Mouse (Mus musculus) hindbrain, embryonic 15.5 days (tissue): ENCODE measurements around the gene Spata31d1a. TPM values are rescaled to one million over a fixed set of nuclear protein-coding genes. Genes with fewer than 3 reads are reported as not detected.
"Not testable (repeated sequence)": the region's sequence is repeated elsewhere in the genome, so short reads cannot be mapped to it uniquely, and the experiment has no call there.

Experiments used
- ATAC-seq: fragments of 200-750 bp; cut with Nextera tagmentation; 2 replicates; pipeline ENCODE4 v1.8.0; 2017; ENCODE audit warnings: low read depth, moderate number of reproducible peaks, moderate TSS enrichment; ENCODE audit not compliant: low FRiP score
- H3K27ac ChIP-seq: fragments of 300-500 bp; sonication (generic); replicated peaks from 2 replicates; pipeline ENCODE4 v1.5.1; 2015; ENCODE audit warnings: mild to moderate bottlenecking, inconsistent platforms
- H3K27me3 ChIP-seq: fragments of 300-500 bp; sonication (generic); 2 replicates; pipeline ENCODE4 v1.6.1; 2015; ENCODE audit warnings: control low read depth, inconsistent platforms
- H3K36me3 ChIP-seq: fragments of 300-500 bp; sonication (generic); 2 replicates; pipeline ENCODE4 v1.6.1; 2015; ENCODE audit warnings: control low read depth, inconsistent platforms
- H3K4me1 ChIP-seq: fragments of 300-500 bp; sonication (generic); replicated peaks from 2 replicates; pipeline ENCODE4 v1.6.1; 2015; ENCODE audit warnings: control low read depth, inconsistent platforms
- H3K4me2 ChIP-seq: fragments of 300-500 bp; sonication (generic); 2 replicates; pipeline ENCODE4 v1.6.1; 2015; ENCODE audit warnings: moderate library complexity, mild to moderate bottlenecking, inconsistent platforms
- H3K4me3 ChIP-seq: fragments of 300-500 bp; sonication (generic); 2 replicates; pipeline ENCODE4 v1.5.1; 2015; ENCODE audit warnings: mild to moderate bottlenecking, inconsistent platforms
- H3K9ac ChIP-seq: fragments of 300-500 bp; sonication (generic); 2 replicates; pipeline ENCODE4 v1.6.1; 2015; ENCODE audit warnings: inconsistent platforms
- H3K9me3 ChIP-seq: fragments of 300-500 bp; sonication (generic); 2 replicates; pipeline ENCODE4 v1.6.1; 2016; ENCODE audit warnings: control low read depth, inconsistent platforms
- WGBS: fragments of 180-500 bp; shearing (Covaris S2); methylation state at CpG from one replicate; pipeline ENCODE4 v1.1.7; 2015; 5-methylcytosine and 5-hydroxymethylcytosine counted together
- polyA plus RNA-seq: library from polyadenylated mRNA; unstranded; fragments of >200 nt; fragmentation: Nextera tagmentation; extraction: Ambion mirVana; gene quantifications from 2 replicates; pipeline ENCODE4 v1.2.1, GENCODE M21; 2015

The Spata31d1a gene
- polyA plus RNA-seq, 1 experiment from 2014 or later, result not detected

DNA sequence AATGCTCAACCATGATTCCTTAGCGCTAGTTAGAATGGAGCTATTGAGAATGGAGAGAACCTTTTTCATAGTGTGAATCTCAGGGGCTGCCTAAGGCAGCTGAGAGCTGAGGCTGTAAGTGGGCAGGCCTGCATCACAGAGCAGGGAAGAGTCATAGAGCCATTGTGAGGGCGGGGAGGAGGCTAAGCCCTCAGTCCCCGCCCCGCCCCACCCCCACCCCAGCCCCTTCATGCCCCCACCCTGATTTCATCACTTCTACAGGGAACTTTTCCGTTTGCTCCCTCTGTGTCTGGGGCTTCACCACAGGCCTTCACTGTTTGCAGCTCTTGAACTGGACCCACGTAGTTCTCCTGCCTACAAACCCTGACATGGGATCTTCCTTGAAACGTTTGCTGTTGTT lies 21.5 kb upstream of the Spata31d1a start, which contains the start of gene Spata31d1d:
Gene Spata31d1d (minus strand): TSS at position 101 of the 400 bp plus-strand sequence.
- no peak within 1 kb of the TSS for H3K4me2 ChIP-seq
- H3K4me3 ChIP-seq, result no peak within 1 kb of the TSS
- no peak within 1 kb of the TSS for H3K27ac ChIP-seq
- WGBS, result 59% methylated on average over 4 of the region's 7 CpGs
- H3K9me3 ChIP-seq, result no peaks in the 10 kb centered on the region
- no peak within 1 kb of the TSS for H3K9ac ChIP-seq
- H3K36me3 ChIP-seq, result no peaks in the 10 kb centered on the region
- no peak for ATAC-seq
- H3K4me1 ChIP-seq, result 0 out of 2 replicates have a peak, but pooled peaks cover under 1% of the 10 kb centered on the region
- no peaks in the 10 kb centered on the region for H3K27me3 ChIP-seq

DNA sequence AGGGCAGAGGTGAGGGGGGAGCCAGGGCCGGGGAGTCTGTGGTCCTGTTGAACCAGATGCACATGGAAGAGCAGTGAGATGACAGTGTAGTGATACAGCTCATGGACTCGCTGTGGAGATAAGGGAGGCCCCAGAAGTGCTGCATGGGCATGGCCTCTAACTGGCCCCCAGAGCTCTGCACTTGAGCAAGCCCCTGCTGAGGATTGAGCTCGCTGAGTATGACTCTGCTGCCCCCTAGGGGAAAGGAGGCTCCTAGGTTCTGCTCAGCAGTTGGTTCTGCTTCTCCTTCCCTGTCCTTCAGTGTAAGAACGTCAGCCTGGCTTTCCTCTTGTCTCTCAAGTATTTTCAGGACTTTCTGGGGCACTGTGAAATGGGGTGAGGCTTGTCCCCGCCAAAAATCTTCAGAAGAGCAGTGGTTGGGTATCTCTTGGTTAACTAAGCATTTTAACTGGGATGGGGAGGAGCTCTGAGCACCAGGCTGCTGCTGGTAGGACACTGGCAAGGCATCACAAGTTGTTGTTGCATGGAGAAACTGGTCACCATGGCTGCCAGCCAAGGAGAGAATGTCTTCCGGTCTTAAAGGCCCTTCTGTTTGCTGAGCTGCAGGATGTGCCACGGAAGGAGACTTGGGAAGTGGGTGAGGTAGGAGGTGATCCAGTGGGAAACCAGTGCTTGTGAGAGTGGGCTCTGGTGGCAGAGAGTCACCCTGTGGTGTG lies 18.4 kb upstream of the Spata31d1a start:
- Histone ChIP-seq H3K27me3 (no peaks in the 10 kb centered on the region), H3K27ac (no peak overlapping the region), H3K4me1 (peaks cover 7% of the 10 kb centered on the region), H3K9me3 (no peaks in the 10 kb centered on the region), H3K36me3 (no peaks in the 10 kb centered on the region), H3K4me2 (no peak overlapping the region), H3K9ac (no peak overlapping the region), H3K4me3 (no peak overlapping the region)
- ATAC-seq, result peak; percentile 85
- WGBS, result 30% methylated on average over 7 of the region's 7 CpGs

DNA sequence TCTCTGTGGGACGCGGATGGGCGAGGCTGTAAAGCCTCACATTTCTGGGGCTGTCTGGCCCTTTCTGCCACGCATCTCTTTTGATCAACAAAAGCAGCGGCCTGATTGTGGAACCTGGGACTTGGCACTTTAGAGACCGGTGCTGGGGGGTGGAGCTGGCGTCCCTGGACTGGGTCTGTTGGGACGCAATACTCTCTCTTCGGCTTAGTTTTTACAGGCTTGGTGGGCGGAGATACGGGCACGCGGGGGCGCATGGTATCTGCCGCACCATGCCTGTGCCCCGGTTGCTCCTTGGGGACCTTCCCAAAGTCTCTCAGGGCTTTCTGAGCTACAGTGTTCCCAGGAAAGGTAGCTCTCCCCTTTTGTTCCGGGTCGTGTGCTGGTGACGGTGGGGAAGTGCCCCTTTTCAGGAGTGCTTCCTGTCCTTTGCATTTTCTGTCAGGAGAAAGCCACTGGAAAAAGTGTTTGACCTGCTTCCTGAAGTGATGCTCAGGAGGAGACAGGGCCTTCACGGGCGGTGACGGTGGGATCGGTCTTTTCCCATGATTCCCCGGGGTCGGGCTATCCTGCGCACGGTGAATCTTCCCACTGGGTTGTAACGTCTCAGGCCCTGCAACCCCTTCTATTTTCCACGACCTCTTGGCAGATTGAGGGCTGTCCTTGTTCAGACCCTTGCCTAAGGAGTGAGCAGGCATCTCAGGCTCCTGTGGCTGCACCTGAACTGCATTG lies 16.2 kb upstream of the Spata31d1a start:
- peak overlapping the region; percentile 48 for H3K4me2 ChIP-seq
- H3K27me3 ChIP-seq, result no peaks in the 10 kb centered on the region
- H3K4me1 ChIP-seq, result peaks cover 7% of the 10 kb centered on the region
- no peaks in the 10 kb centered on the region for H3K36me3 ChIP-seq
- no peak for ATAC-seq
- peak overlapping the region; percentile 11; the same call in 1 of the 2 replicates for H3K4me3 ChIP-seq
- WGBS, result 42% methylated on average over 29 of the region's 29 CpGs
- H3K9me3 ChIP-seq, result no peaks in the 10 kb centered on the region
- H3K27ac ChIP-seq, result no peak overlapping the region
- H3K9ac ChIP-seq, result no peak overlapping the region

DNA sequence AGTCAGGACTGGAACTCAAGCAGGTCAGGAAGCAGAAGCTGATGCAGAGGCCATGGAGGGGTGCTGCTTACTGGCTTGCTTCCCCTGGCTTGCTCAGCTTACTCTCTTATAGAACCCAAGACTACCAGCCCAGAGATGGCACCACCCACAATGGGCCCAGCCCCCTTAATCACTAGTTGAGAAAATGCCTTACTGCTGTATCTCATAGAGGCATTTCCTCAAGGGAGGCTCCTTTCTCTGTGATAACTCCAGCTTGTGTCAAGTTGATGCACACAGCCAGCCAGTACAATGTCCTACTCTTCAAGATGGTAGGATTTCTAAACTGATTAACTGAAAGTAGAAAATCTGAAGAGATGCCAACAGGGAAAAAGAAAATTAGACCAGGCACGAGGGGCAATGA lies 12.0 kb upstream of the Spata31d1a start:
- H3K9ac ChIP-seq, H3K4me1 ChIP-seq, H3K27ac ChIP-seq, H3K4me3 ChIP-seq, H3K27me3 ChIP-seq, ATAC-seq, H3K36me3 ChIP-seq, H3K4me2 ChIP-seq, H3K9me3 ChIP-seq: not testable (repeated sequence)
- 93% methylated on average over 1 of the region's 1 CpGs for WGBS

DNA sequence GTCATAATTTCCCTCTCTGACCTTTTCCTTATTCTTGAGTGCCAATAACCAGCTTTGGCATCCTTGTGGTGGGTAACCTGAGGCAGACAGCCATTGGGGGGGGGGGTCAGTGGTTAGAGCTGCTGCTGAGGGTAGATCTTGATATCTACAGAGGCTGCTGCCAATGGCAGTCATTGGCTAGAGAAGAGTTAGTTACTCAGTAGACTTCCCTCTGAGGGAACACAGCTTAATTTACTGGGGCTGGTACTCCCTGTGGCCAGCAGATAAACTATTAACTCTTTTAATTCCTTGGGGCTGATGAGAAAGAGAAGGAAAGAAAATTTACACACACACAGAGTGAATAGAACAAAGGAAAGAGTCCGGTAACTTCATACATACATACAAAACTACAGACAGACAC lies 9.3 kb upstream of the Spata31d1a start:
- WGBS, result 89% methylated on average over 1 of the region's 1 CpGs
- ATAC-seq, result no peak
- Histone ChIP-seq H3K27ac (no peak overlapping the region), H3K4me2 (no peak overlapping the region), H3K27me3 (no peaks in the 10 kb centered on the region), H3K4me3 (no peak overlapping the region), H3K4me1 (no peaks in the 10 kb centered on the region; the same call in 1 of the 2 replicates), H3K36me3 (no peaks in the 10 kb centered on the region), H3K9me3 (no peaks in the 10 kb centered on the region), H3K9ac (no peak overlapping the region)

DNA sequence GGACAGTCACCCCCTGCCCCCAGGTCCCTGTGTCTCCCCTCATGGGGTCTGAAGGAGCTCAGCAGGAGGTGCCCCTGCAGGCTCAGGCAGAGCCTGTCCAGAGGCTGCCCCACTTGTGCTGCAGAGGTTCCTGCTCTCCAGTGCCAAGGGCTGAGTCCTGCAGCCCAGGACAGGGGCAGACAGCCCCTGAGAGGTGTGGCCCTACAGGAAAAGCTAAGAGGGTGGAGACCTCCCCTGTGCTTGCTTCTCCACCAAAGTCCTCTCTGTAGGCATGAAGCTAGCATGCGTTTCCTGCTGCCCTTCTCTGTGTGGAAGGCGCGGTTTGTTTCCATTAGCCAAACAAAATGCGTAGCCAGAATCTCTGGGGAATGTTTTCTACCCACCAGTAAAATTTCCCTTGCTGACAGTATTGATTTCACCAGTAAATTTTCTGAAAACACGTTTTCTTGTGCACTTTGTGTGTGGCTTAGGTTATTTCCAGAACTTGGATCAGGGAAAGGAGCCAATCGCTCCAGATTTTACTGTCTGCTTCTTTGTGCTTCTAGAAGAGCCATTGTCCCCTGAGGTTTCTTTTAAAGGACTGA lies 8.8 kb upstream of the Spata31d1a start:
- not testable (repeated sequence) for H3K9ac ChIP-seq, H3K27me3 ChIP-seq, H3K4me1 ChIP-seq, H3K36me3 ChIP-seq, ATAC-seq, H3K4me3 ChIP-seq, H3K4me2 ChIP-seq, H3K27ac ChIP-seq, H3K9me3 ChIP-seq
- 36% methylated on average over 6 of the region's 6 CpGs for WGBS

DNA sequence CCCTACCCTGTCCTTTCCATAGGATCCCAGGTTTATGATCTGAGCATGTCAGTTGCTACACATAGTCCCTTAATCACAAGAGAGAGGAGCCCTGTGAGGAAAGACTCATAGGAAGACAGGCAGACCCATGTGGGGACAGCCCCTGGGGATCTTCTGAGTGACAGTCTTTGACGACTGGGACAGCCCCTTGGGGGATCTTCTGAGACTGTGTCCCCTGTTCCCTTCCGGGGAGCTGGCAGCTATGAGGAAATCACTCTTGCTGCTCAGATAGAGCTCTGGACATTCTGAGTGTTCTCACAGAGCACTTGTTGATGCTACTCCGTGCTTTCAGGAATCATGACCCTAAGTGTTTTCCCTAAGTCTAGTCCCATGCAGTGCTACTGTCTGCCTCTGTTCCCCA lies 3.6 kb upstream of the Spata31d1a start:
- no peaks in the 10 kb centered on the region for H3K9me3 ChIP-seq
- no peak for ATAC-seq
- 42% methylated on average over 3 of the region's 3 CpGs for WGBS
- H3K36me3 ChIP-seq, result no peaks in the 10 kb centered on the region
- no peak overlapping the region for H3K9ac ChIP-seq
- no peaks in the 10 kb centered on the region for H3K27me3 ChIP-seq
- no peak overlapping the region for H3K4me3 ChIP-seq
- H3K4me2 ChIP-seq, result no peak overlapping the region
- H3K4me1 ChIP-seq, result no peaks in the 10 kb centered on the region
- no peak overlapping the region for H3K27ac ChIP-seq

DNA sequence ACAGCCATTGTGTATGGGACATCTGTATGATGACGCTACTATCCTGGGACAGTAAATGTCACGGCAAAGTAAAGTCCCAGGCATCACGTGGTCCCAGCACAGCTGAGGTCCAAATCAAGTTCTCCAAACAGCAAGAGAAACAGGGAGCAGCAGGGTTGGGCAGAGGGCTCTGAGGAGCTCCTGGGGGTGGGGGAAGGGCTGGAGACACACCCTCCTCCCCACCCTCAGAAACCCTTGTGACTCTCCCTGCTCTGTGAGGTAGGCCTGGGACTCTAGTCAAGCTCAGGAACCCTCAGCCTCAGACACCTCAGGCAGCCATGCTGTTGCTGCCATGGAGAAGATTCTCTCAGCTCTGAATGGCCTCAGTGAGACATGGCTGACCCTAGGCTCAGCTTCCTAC lies 1.9 kb upstream of the Spata31d1a start, which contains the start of gene Spata31d1b:
Gene Spata31d1b (plus strand): TSS at position 301 of the 400 bp plus-strand sequence.
- not testable (repeated sequence) for H3K4me3 ChIP-seq, H3K4me1 ChIP-seq, H3K27me3 ChIP-seq, H3K36me3 ChIP-seq, H3K4me2 ChIP-seq, ATAC-seq, H3K27ac ChIP-seq, H3K9ac ChIP-seq, H3K9me3 ChIP-seq
- 65% methylated on average over 3 of the region's 3 CpGs for WGBS

DNA sequence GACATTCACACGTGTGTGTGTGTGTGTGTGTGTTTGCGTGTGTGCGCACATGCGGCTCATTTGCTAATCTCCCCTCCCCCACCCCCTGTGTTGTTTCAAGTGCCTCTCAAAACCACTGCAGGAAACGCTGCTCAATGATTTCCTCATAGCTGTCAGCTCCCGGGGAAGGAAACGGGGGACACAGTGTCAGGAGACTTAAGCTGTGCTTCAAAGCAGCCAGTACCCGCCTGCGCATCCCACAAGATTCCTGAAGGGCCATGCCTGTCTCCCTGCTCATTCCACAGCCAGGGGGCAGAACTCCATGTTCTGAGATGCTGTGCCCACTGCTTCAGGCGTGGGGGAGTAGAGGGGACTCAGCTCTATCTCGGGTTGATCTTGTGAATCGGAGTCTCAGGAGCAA lies 5.6 kb downstream of the Spata31d1a start:
- Histone ChIP-seq H3K36me3 (no peaks in the 10 kb centered on the region), H3K9ac (no peak overlapping the region), H3K27ac (no peak overlapping the region), H3K4me2 (no peak overlapping the region), H3K27me3 (no peaks in the 10 kb centered on the region), H3K4me3 (no peak overlapping the region), H3K9me3 (no peaks in the 10 kb centered on the region), H3K4me1 (no peaks in the 10 kb centered on the region)
- ATAC-seq, result no peak
- 58% methylated on average over 12 of the region's 12 CpGs for WGBS

DNA sequence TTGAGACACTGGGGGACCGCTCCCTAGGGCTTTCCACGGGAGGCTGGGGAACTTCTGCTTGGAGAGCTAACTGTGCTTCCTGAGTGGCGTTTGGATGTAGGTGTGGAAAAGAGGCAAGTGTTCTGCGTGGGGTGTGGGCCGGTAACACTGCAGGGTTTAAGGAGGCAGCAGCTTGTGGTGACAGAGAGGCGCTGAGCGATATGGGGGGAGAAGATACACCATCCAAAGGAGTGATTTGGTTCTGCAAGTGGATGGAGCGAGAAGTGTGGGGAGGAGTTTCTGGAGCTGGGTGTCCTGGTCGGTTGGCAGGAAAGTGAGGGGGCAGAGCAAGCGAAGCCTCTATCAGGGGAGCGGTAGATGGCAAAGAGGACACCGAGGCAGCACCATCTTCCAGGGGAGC lies 6.6 kb downstream of the Spata31d1a start:
- no peak overlapping the region for H3K27ac ChIP-seq
- H3K9me3 ChIP-seq, result no peaks in the 10 kb centered on the region
- no peak overlapping the region for H3K4me2 ChIP-seq
- H3K9ac ChIP-seq, result no peak overlapping the region
- no peak for ATAC-seq
- H3K4me1 ChIP-seq, result no peaks in the 10 kb centered on the region
- no peak overlapping the region for H3K4me3 ChIP-seq
- WGBS, result 87% methylated on average over 12 of the region's 12 CpGs
- H3K27me3 ChIP-seq, result no peaks in the 10 kb centered on the region
- no peaks in the 10 kb centered on the region for H3K36me3 ChIP-seq

DNA sequence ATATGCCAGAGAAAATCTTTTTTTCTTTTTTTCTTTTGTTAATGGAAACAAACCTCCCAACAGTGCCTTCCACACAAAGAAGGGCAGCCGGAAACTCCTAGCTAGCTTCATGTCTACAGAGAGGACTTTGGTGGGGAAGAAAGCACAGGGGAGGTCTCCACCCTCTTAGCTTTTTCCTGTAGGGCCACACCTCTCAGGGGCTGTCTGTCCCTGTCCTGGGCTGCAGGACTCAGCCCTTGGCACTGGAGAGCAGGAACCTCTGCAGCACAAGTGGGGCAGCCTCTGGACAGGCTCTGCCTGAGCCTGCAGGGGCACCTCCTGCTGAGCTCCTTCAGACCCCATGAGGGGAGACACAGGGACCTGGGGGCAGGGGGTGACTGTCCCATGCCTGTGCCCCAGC lies 10.0 kb downstream of the Spata31d1a start:
- H3K27me3 ChIP-seq, H3K4me1 ChIP-seq, H3K4me3 ChIP-seq, H3K27ac ChIP-seq, H3K9me3 ChIP-seq, H3K9ac ChIP-seq, H3K36me3 ChIP-seq, ATAC-seq, H3K4me2 ChIP-seq: not testable (repeated sequence)
- WGBS, result 56% methylated on average over 1 of the region's 1 CpGs

DNA sequence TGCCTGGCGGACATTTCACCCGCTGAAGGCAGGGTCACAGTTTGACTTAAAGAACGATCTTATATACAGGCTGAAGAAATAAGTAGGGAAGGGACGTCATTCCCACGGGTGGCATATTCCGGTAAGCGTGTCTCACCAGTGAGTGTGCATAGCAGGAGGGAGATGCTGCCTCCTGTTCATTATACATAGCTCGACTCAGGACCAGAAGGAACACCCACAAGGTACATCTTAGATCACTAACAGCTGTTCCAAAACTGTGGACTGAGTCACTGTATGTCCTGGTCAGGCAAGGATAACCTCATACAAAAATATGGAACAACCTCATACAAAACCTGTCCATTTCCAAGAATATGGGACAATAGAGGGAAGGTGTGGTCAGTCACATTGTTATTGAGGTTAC lies 11.0 kb downstream of the Spata31d1a start:
- no peaks in the 10 kb centered on the region for H3K36me3 ChIP-seq
- H3K4me3 ChIP-seq, result no peak overlapping the region
- H3K9ac ChIP-seq, result no peak overlapping the region
- ATAC-seq, result no peak
- no peak overlapping the region for H3K27ac ChIP-seq
- H3K9me3 ChIP-seq, result no peaks in the 10 kb centered on the region
- WGBS, result 89% methylated on average over 8 of the region's 8 CpGs
- no peaks in the 10 kb centered on the region for H3K4me1 ChIP-seq
- H3K4me2 ChIP-seq, result no peak overlapping the region
- H3K27me3 ChIP-seq, result no peaks in the 10 kb centered on the region
